Mouse (Mus musculus) gastrocnemius, adult 8-10 months (tissue): ENCODE data around the gene Mief2. TPM values are rescaled to one million over a fixed set of nuclear protein-coding genes. Genes with fewer than 3 reads are reported as not detected.

Source experiments
- DNase-seq, 2 experiments: peaks; one replicate each; pipeline ENCODE4 v3.0.0; 2022; ENCODE audit warnings: low spot score in 2 of 2
- total RNA-seq, 4 experiments: library from RNA; stranded (reverse); gene quantifications; 2 replicates each; pipeline ENCODE4 v1.2.4; 2022

The Mief2 gene
- total RNA-seq, 4 experiments from 2014 or later: 80.3 to 94.0 (median 84.3) TPM

DNA sequence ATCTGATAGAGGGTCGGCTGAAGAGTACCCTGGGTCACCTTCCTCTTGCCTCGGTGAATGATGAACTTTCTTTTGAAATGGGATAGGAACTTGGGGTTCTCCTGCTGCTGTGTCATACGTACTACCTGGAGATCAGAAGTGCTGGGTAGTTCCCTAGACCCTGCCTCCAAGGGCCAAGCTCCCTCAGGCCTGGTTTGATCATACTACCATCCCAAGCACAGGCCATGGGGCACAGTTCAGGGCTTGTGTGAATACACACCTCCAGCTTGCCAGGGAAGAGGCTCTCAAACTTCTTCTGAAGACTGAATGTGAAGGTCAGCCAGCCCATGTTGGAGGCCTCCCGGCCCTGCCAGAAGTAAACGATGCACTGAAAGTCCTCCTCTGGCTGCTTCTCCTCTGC, 12.4 kb upstream of the Mief2 start:
- no peak for DNase-seq

DNA sequence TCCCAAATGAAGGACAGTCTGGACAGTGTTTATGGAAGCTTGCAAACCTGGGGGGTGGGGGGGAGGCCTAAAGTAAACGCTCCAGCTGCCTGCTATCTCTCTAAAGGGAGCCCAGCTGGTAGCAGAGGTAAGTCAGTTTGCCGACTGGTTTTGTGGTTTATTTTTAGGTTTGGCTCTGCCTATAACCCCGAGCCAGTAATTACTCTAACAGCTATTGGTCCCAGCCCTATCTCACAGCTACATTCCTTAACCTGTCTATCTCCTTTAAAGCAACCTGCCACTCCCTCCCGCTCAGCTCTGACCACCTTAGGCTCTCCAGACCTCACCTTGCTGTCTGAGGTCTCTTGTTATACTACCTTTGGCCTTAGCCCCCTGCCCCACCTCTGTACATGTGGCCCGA, 8.9 kb upstream of the Mief2 start:
- no peak for DNase-seq

DNA sequence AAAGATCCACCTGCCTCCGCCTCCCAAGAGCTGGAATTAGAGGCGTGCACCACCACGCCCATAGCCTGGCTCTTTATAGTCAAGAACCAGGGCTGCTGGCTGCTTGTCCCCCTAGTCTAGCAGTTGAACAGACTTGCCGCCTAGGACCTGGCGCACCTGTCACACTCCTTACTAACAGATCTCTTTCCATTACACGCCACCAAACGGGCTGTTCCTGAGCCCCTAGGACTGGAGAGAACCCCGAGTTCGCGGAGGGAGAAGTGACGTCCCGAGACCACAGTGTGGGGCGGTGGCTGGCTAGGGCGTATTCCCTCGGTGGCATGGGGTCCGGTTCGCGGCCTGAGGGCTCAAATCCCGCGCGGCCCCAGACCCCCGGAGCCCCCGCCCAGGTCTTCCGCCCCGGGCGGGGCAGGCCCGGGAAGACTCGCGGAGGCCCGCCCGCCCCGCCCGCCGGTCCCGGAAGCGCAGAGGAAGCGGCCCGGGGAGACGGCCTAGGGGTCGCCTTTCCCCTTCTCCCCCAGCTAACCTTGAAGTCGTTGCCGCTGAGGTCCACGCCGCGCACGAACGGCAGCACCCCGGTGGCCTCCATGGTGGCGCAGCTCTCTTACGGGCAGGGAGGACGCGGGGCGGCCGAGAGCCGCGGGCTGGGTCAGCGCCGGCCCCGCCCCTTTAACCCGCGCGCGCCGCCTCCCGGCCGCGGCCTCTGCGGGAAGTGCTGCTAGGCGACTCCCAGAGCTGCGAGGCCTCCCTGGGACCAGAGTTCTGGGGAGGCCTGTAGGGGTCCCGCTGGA, 1.4 kb upstream of the Mief2 start, which contains the start of gene Flii:
TSS of gene Flii (minus strand) at position 663 of the 791 bp plus-strand sequence.
- peak; percentile 78 to 82 for DNase-seq

DNA sequence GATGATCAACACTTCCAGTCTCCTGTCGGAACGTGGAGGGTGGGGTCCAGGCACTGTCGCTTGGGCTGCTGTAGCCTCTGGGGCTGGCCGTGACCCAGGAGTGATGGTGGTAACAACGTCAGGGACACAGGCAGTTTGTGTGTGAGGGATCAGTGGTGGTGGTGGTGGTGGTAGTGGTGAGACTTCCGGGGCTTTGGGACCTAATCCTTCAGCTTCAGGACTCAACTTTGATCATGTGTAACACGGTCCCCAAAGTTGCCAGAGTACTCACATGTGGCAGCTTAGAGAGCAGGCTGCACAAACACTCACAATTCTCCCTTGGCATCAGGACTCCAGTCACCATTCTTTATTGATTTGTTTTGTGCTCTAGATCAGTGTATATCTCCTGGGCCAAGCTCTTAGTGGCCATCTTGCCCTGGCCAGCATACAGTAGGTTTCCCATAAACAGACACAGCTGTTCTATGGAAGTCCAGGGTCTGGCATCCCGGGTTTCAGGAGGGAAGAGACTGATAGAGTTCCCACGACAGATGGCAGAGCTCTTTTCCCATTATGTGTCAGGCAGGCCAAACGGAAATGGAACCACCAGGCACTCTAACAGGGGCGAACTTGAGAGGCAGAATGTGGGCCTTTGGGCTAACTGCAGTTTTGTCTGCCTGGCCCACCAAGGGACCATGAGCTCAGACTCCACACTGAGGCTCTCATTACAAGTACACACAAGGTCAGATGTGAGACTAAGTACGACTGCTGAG, 632 bp upstream of the Mief2 start:
- no peak for DNase-seq

DNA sequence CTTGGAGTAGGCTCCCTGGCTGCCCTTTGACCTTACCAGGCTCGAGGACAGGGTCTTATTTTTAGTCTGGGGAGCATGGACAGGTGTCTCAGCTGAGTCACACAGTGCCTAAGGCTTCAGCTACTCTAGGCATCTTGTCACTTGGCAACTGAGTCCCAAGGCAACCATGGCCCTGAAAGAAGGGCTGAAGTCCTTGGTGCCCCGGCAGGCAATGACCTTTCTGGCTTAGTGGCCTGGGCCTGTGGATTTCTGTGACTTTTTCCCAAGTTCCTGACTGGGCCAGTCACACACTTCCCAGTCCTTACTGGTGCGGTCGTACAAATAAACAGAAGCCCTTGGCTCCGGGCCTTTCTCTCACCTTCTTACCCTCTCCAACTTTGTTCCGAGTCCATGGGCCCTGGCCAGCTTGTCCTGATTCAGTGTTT, 1.0 kb downstream of the Mief2 start:
- peak; percentile 52 to 69 for DNase-seq

DNA sequence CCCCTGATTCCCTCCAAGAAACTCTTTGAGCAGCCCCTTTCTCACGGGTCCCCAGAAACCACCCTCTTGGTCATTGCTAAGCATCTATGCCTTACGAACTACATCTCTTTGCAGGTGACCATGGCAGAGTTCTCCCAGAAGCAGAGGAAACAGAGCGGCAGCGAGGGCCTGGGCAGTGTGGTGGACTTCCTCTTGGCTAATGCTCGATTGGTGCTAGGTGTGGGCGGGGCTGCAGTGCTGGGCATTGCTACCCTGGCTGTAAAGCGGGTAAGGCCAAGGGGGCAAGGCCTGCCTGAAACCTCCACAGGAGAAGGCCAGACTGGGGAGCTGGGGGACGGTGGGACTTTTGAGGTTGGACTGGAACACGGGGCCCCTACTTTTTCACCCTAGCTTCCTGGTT, 2.0 kb downstream of the Mief2 start:
- no peak for DNase-seq

DNA sequence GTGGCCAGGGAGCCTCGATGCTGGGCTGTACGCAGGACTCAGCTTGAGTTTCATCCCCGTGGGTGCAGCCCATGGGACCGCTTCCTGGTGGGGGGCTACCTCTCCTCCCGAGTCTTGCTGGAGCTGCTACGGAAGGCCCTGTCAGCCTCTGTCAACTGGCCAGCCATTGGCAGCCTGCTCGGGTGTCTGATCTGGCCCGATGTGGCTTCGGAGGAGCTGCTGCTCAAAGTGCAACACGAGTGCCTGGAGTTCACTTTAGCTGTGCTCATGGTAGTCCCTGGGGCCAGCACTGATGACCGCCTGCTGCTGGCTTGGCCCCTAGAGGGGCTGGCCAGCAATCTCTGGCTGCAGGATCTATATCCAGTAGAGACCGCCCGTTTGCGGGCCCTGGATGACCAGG, 3.1 kb downstream of the Mief2 start:
- peak; percentile 67 to 78 for DNase-seq

DNA sequence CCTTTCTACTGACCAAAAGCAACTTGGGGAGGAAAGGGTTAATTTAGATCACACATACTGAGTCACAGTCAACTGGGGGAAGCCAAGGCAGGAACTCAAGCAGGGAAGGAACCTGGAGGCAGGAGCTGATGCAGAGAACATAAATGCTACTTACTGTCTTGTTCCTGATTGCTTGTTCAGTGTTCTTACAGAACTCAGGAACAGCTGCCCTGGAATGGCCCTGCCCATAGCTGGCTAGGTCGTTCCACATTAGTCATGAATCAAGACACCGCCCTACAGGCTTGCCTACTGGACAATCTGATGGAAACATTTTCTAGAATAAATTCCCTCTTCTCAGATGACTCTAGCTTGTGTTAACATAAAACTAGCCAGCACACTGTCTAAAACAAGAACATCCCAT, 6.0 kb downstream of the Mief2 start:
- DNase-seq: peak; percentile 28 to 41

DNA sequence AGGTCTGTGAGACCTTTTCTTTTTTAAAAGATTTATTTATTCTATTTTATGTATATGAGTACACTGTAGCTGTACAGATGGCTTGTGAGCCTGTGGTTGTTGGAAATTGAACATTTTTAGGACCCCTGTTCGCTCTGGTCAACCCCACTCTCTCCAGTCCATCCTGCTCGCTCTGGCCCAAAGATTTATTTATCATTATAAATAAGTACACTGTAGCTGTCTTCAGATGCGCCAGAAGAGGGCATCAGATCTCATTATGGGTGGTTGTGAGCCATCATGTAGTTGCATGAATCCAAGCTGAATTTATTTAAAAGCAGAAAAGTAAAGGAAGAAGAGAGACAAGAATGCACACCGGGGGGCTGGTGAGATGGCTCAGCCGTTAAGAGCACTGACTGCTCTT, 7.0 kb downstream of the Mief2 start:
- no peak for DNase-seq

DNA sequence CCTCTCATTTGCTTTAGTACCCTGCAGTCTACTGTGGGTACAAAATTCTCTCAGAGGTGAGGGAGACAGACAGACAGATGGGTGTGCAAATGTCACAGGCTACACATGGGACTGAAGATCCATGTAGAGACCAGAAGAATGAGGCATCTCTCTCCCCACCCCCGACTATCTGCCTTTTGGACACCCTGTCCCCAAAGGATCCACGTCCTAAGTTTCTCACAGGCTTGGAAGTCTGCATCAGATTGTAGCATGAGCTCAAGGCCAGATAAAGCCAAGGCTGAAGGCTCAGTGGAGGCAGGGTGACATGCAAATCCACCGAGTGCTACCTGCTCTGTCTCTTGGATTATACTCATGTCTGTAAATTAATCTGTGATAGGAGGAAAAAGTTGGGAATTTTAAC, 8.3 kb downstream of the Mief2 start:
- DNase-seq: no peak

DNA sequence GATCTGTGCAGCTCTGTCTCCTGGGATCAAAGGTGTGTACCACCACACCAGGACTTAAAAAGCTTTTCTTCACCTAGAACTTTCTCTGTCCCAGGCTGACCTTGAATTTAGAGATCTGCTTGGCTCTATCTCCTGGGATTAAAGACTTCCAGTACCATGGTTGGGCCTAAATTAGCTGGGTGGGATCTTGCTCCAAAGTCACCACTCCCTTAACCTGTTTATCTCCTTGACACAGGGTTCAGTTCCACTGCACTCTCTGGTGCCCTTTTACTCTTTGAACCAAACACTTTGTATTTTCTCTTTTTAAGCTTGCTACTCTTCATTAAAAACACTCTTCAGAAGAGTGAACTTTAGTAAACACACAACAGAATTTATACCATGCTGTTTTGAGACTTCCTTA, 9.3 kb downstream of the Mief2 start:
- DNase-seq: no peak

DNA sequence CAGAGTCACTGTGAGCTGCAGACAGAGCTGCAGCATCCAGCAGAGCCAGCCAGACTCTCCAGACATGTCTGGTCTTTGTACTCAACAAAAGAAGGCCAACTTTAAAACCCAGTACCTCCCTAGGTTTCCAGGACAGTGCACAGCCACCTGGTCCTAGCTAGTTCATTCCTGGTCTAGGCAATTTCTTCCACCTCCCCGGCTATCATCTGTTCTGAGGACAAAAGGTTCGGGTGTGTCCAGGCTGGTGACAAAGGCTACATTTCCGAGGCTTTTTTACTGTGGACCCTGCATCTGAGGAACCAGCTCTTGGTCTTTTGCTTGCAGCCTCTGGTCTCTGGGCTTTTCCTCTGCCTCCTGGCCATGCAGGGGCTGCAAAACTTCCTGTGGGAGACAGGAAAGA, 12.1 kb downstream of the Mief2 start:
- DNase-seq: no peak

DNA sequence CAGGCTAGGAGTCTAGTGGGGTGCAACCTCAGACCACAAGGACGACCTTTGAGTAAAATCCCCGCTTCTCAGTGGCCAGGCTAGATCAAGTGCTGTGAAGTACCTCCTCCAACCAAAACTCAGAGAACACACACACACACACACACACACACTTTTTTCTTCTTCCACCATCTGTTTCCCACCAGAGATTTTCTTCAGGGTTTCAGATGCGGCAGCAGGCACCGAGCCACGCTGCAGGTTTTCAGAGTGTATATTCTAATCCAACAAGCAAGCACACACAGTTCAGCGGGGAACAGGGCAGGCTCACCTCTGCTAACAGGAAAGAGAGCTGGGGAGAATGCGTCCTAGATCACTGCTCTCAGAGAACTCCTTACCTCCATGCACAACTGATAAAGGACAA, 27.4 kb downstream of the Mief2 start:
- no peak for DNase-seq

DNA sequence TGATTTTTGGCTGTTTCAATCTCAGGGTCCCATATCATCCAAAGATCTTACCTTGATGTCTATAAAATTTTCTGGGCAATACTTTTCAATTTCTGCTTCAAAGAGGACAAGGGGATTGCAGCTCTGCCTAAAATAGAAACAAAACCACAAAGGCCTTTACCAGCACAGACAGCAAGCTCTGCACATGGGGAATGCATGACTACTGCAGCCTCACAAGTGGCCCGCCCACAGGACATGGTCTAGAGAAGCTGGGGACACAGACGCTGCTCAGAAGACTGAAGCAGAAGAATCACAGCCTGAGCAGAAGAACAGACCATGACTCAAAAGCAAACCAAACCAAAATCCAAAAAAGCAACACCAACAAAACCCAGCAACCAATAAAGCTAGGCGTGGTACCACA, 33.5 kb downstream of the Mief2 start:
- DNase-seq: no peak

DNA sequence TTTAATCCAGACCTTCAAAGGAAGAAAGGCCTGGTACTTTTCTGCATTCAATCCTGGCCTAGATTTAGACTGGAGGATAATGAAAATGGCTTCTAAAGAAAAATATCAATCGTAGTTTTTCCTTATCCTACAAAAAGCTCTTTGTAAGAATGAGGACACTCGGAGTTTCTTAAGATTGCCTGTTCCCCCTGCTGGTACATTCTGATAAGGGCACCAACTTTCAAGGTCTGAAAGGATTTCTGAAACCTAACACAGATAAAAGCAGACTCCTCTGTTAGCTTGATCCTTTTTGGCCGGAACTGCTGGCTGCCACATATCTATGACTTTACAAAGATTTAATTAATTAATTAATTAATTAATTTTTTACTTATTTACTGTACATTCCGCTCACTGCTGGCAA, 38.8 kb downstream of the Mief2 start:
- DNase-seq: no peak

DNA sequence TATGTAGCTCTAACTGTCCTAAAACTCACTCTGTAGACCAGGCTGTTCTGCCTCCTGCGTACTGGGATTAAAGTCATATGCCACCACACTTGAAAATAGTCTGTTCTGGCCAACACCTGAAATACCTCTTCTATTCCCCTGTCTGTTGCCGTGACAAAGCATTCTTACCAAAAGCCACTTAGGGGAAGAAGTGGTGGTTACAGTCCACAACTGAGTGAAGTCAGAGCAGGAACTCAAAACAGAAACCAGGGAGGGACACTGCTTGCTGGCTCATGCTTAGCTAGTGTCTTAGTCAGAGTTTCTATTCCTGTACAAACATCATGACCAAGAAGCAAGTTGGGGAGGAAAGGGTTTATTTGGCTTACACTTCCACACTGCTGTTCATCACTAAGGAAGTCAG, 41.1 kb downstream of the Mief2 start:
- DNase-seq: no peak

DNA sequence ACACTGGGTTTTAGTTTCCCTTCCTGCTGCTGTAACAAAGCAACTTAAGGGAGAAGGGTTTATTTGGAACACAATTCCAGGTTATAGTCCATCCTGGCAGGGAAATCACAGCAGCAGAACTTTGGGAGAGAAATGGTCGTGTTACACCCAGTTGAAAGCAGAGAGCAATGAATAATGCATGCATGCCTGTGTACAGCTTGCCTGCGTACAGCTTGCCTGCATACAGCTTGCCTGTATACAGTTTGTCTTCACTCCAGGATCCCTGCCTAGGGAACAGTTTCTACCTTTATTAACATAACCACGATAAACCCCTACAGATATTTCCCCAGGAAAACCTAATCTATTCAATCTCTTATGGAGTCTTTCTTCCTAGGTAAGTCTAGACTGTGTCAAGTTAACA, 42.6 kb downstream of the Mief2 start:
- no peak for DNase-seq

DNA sequence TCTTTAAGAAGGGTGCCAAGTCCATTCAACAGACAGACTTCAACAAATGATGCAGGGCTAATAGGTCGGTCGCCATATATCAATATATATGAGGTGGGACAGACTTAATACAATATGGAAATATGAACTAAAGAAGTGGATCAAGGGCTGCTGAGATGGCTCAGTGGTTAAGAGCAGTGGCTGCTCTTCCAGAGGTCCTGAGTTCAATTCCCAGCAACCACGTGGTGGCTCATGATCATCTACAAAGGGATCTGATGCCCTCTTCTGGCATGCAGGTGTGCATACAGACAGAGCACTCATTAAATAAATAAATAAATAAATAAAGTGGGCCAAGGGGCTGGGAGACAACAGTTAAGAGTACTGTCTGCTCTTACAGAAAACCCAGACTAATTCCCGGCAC, 44.0 kb downstream of the Mief2 start:
- DNase-seq: no peak

DNA sequence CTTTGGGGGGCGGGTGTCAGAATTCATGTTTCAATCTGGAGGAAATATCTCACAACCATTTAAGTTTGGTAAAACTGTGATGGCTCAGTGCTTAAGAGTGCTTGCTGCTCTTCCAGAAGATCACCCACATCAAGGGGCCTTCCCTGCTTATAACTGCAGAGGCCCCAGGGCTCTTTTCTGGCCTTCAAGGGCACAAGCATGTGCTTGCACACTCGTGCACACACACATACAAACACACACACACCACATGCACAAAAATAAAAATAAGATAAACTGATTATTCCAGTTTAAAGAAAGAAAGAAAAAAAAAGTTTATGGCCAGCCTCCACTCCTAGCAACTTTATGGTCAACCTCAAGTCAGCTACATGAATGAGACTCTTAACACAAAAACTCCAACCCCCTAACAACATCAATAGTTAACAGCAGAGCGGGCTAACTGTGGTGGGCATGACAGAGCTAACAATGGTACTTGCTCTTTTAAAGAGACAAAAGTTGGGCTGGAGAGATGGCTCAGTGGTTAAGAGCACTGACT, 46.0 kb downstream of the Mief2 start:
- no peak for DNase-seq

DNA sequence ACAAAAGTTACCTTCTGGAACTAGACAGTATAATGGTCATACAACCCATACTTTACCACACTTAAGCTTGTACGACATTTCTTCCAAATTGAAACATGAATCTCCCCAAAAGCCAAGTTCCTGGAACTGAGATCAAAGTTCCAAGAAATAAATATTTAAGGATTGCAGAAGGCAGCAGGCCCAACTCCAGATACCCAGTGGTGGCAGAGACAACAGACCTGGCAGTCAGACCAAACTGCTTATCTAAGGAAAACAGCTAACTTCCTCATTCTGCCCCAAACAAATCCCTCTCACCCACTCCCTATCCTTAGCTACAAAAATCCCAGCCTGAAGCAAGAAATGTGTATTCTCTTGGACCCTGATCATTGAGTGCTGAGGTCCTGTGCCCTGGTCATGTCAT, 46.6 kb downstream of the Mief2 start:
- DNase-seq: no peak

DNA sequence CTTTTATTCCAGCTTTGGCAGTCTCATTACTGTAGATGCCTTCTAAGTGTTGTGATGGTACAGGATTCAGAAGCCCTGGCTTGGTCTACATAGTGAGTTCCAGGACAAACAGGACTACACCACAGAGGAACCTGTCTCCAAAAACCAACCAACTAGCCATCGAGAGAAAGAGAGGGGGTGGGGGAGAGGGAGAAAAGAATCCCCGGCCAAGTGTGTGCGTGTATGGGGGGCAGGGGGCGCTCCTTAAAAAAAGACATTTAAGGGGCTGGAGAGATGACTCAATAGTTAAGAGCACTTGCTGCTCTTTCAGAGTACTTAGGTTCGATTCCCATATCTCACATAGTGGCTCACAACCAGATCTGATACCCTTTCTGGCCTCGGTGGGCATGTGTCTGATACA, 47.4 kb downstream of the Mief2 start:
- DNase-seq: no peak

DNA sequence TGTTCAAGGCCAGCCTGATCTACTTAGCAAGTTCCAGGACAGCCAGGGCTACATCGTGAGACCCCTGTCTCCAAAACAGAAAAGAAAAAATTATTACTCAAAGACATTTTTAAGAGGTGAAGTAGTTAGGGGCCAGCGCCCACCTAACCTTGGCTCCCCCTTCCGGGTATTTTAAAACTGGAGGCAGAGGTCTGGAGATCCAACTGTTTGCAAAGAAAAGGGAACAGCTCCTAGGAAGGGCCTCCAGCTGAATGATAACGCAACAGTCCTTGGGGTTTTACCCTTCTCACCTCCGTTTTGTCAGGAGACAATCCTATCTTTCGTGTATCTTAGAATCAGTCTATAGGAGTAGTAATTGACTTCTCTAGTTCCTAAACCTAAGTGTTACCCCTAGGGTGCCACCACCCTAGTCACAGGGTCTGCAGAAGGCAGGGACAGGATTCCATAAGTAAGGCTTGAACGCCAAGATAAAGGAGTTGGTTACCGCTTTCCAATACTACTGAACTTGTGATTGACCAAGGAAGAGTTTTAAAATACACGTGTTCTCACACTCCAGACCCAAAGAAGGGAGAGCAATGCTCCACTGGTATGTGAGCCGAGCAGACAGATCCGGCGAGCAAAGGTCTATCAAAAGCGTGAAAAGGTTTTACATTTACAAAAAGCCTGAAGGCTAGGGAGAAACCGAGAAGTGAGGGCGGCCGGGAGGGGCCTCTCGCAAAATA, 48.1 kb downstream of the Mief2 start:
- DNase-seq: no peak
